Mouse (Mus musculus) cerebellum, adult 9-11 months (tissue): Measurements from ENCODE around the gene Flt3.

Source experiments
- DNase-seq: peaks from one replicate; pipeline ENCODE4 v3.0.0; 2022

Gene Flt3

DNA sequence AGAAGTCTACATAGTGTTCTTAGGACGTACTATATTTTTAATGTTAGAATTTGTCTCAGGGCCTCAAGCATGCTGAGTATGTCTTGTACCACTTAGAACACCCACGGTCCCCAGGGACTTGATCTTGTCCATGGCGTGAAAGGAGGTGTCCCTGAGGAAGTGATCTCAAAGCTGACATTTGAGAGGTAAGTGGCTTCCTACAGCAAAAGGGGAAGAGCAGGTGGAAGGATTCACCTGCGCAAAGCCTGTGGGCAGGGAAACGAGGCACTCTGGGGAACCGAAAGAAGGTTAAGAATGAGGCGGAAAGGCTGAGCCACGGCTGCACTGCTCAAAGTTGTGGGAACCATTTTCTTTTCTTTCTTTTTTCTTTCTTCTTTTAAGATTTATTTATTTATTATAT lies 48.4 kb downstream of the Flt3 start:
- DNase-seq, result no peak

DNA sequence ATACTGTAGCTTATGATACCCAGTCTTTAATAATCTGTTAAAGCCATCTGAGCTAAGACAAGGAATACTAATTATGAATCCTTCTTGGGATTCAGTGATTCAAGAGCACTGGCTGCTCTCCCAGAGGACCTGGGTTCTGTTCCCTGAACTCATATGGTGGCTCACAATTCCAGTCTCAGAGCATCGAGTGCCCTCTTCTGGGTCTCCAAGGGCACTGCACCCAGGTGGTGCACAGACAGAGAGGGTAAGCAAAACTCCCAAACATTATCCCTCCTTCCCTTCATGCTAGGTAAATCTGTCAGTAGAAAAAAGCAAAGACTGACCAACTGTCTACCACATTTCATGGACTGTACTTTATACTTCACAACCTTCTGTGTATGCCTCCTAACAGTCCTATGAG lies 54.3 kb downstream of the Flt3 start:
- DNase-seq, result no peak

DNA sequence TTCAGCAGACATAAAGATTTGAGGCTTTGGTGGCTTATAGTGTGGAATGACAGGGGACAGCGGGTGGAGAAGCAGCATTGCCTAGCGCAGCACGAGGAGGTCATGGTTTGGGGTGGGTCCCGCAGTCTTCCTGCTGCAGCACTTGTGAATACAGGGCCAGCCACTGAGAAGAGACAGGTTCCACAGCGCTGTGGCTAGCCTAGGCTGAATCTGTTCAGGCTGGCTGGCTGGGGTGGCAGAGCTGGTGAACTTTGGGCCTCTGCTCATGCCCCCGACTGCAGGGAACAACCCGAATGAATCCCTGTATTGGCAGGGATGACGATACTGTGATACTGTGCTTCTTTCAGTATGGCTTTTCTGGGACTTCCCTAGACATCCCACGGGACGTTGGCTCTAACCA lies 56.4 kb downstream of the Flt3 start:
- no peak for DNase-seq

DNA sequence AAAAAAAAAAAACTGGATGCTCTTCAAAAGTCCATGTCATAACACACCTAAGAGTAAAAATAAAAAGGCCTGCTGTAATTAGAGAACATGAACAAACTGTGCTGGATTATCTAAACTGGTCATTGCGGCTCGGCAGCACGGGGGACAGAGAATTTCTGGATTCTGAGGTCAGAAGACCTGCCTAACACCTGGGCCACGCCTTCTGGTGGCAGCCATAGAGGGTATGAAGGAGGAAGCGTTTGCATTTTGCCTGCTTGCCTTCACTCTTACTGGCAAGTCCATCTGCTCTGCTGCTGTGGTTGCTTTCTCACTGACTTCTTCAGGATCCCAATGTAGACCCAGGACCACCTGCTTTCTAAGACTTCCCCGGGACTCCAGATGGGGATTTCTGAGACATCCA lies 57.4 kb downstream of the Flt3 start:
- DNase-seq, result no peak

DNA sequence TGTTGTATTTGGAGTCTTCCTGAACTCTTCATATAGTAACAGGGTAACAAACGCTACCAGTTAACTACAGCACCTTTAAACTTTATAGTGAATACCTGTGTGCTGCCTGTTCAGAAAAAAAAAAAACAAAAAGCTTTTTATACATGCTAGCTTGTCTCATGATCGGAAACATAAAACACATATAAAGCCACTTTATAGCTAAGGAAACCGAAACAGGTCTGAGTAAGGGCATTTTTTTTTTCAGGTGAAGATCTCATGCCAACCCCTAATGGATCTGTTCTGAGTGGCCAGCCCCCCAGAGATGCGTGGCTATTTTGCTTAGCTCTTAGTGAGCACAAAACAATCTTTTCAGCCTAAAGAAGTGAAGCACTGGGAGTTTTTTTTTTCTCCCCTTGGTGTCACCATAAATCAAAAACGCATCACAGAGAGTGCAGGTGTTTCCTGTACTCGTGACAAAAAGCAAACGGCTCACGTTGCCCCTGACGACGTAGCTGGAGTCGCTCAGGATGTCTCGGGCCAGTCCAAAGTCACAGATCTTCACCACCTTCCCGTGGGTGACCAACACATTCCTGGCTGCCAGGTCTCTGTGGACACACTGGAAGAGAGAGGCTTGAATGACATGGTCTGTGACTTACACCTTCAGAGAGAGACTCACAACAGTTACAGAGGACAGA lies 59.4 kb downstream of the Flt3 start:
- no peak for DNase-seq

DNA sequence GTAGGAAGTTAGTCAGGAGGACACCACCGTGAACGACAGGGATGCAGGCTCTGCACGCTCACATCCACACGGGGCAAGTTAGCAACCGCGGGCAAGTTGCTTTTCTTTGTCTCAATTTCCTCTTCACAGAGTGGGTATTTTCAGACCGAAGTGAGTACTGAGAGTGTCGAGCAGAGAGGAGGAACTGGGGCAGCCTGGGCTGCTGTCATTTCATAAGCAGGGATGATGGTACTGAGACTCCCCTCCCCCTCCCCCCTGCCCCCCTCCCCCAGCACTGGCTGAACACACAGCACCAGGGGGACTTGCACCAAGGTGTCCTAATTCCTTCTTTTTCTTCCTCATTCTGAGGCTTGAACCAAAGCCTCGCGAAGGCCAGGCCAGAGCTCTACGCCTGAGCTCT lies 60.7 kb downstream of the Flt3 start:
- no peak for DNase-seq

DNA sequence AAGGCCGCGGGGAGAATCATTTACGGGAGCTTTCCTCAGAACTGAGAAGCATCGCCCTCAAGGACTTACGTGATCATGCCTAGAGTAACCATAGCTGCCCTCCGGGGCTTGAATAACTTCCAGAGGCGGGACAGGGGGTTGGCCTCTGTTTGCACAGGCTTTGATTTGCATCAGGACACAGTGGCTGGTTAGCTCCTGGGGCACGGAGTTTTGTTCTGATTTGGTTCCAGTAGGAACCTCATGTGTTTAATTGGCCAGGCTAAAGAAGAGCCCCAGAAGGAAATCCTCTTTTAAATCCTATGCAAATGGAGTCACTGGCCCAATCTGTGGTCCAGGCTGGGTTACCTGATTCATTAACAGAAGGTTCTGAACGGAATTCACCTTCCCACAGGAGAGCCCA lies 61.3 kb downstream of the Flt3 start:
- no peak for DNase-seq

DNA sequence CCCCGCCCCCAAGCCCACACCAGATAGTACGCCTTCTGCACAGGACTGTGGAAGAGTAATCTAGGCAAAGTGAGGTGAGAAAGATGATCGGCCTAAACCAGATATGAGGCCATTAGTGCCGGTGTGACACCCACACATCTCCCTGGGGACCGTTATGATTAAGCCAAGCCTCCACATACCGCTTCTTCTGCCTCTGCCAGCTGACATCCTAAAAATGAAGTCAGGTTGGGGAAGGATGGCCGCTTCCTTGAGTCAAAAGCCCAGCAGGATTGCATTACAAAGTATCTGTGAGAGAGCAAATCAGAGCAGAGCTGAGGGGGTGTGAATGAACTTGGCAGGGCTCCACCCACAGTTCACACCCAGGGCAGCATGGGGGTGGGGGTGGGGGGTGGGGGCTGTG lies 67.6 kb downstream of the Flt3 start:
- no peak for DNase-seq

DNA sequence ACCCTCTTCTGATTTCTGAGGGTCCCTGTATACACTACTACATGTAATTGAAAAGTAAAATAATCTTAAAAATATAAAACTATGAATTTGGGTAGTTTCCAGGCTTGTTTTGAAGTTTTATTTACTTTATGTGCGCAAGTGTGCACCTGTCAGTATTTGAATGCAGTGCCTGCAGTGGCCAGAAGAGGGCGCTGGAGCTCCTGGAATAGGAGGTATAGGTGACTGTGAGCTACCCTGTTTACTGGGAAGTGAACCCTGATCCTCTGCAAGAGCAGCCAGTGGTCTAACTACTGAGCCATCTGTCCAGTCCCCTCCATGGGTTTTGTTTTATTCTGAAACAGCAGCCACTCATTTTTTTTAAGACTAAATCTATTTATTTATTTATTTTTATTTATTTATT lies 68.7 kb downstream of the Flt3 start:
- peak; percentile 8 for DNase-seq

DNA sequence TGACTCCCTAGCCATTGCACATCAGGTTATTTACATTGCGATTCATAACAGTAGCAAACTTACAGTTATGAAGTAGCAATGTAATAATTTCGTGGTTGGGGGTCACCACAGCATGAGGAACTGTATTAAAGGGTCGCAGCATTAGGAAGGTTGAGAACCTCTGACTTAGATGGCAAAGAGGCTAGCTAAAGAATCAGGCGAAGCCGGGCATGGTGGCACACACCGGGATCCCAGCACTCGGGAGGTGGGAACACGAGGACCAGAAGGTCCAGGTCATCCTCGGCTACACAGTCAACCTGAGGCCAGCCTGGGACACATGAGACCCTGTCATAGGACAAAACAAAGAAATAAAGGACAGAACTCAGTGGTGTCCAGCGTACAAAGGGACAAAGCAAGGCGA lies 70.3 kb downstream of the Flt3 start:
- no peak for DNase-seq

DNA sequence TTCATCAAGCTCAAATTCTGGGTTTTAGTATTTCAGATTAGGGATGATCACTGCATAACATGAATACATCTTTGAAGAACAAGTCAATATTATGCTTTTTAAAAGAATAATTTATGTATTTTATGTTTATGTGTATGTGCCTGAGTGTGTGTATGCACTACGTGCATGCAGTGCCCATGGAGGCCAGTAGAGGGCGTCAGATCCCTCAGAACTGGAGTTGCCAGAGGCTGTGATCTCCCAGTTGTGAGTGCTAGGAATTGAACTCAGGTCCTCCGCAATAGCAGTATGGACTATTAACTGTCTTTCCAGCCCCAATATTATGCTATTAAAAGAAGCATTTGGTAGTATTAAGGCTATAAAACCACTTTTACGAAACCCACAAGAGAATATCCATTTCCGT lies 72.7 kb downstream of the Flt3 start:
- no peak for DNase-seq

DNA sequence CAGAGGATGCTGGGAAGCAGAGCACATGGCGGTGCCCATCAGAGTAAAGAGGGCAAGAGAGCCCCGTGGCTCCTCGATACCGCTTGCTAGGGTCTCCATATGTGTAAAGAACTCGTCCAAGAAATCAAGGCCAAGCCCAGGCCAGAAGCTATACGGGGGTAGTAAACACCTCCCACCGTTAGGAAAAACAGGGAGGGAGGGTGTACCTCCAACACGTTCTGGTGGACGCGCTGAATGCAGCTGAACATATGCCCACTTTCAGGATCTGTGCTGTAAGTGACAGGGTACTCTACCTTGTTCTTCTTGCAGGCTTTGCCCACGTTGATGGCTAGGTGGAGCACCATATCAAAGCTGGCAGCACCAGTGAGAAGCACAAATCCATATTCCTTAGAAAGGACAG lies 74.4 kb downstream of the Flt3 start:
- no peak for DNase-seq

DNA sequence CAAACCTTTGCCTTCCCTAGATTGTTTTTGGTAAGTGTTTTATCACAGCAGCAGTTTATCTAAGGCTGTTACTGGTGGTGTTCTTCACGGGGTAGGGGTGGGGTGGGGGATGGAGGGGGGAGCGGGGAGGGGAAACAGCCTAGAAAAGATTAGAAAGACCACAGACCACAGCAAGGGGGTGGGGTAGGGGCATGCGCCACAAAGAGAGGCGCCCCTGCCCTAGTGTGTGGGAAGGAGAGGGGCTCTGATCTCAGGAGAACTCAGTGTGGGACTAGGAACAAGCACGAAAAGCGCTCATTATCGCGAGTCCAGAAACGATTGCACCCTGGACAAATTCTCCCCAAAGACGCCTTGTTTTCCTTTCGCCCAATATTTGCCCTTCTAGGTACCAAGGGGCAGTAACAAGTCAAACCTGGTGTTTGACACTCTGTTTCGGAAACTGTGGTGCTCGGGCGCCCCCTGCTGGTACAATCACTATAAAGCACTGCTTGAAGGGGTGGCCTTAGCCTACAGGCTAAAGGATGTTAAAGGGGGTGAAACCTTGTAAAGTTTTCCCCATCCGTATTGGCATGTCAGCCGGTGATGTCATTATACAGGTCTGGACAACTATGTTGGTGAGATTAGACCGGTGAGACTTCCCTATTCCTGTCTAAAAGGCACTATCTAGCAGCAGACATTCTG lies 76.9 kb downstream of the Flt3 start:
- DNase-seq, result peak; percentile 22

DNA sequence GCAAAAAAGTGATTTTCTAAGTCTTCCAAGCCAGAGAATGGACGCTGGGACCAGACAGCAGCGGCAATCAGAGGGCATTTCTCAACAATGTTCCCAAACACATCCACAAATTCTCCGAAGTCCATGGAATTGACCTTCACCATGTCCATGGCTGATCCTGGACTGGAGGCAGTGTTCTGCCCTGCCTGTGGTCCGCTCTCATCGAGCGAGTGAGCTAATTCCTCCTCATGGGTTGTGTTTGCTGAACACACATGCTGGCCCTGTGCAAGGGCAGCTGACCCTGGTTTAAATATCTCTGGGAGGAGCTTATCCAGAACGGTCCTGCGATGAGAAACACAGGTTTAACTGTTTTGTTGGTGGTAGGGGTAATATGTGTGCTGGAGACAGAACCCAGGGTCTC lies 78.1 kb downstream of the Flt3 start, which contains the start of gene Urad:
TSS of gene Urad (minus strand) at position 258 of the 400 bp plus-strand sequence.
- DNase-seq, result no peak

DNA sequence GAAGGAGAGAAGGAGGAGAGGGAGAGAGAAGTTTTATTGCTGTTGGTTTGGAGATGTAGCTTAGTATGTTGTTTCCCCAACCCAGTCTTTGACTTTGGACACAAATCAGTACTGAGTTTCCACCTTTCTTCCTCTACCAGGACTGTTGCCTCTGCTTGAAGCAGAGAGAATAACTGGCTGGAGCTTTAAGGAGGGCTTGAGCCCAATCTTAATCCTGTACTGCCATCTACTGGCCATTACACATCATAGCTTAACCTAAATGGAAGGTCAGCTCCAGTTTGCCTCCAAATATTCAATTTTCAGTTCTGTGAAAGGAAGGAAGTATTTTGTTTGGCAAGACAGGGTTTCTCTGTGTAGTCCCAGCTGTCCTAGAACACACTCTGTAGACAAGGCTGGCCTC lies 80.6 kb downstream of the Flt3 start:
- DNase-seq, result peak; percentile 18

DNA sequence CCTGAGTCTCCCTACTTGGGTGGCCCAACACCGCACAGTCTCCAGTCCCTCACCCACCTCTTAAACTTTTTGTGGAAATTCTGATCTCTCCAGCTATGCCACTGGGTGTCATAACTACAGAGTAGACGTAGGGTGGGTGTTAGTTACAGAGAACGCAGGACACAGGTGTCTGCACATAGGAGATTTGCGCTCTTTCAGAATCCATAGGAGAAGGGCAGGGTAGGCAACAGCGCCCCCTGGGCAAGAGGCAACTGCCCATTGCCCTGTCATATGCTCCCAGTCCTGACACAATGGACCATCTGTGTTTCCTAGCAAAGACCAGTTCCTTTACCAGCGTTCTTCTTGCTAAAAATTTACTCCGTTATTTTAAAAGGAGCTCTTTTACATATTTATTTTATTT lies 82.3 kb downstream of the Flt3 start:
- no peak for DNase-seq

DNA sequence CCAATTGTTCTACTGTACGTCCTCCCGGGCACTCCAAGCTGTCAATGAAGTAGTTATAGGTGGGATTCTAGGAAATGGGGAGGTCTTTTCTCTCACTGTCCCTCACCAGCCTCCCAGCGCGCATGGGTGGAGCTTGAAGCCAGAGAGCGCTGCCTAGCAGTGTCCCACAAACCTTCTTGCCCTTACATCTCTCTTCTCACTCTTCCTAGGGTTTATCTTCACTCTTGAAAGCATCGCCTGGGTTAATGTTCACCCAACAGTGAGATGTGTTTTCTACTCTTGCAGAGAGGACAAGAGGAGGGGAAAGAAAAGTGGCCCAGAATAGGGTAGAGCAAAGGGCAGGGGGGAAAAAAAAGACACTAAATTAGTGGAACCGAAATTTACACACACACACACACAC lies 83.0 kb downstream of the Flt3 start:
- no peak for DNase-seq

DNA sequence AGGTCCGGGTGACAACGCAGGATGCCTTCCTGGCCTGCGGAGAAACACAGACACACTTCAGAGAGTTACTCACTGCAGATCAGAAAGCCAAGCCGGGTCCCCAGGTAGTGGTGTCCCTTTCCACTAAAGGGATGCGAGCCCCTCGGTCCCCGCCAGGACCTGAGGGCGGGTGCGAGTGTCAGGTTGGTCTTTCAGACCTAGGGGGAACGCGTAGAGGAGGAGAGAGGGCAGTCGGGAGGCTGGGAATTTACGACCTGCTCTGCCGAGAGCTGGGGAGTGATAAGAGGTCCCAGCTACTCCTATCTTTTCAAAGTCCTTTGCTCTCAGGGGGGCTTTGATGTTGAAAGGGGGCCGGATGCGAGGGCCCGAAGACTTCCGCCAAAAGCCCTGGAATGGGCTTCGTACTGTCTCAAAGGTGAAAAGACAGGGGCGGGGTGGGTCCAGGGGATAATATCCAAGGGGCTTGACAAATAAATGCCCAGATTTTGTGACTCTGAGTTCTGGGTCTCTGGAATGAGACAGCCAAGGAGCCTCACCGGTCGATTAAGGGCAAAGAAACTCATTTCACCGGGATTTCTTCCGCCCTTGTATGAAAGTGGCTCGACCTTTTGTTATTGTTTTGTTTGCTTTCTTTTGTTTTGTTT lies 84.7 kb downstream of the Flt3 start:
- DNase-seq, result no peak

DNA sequence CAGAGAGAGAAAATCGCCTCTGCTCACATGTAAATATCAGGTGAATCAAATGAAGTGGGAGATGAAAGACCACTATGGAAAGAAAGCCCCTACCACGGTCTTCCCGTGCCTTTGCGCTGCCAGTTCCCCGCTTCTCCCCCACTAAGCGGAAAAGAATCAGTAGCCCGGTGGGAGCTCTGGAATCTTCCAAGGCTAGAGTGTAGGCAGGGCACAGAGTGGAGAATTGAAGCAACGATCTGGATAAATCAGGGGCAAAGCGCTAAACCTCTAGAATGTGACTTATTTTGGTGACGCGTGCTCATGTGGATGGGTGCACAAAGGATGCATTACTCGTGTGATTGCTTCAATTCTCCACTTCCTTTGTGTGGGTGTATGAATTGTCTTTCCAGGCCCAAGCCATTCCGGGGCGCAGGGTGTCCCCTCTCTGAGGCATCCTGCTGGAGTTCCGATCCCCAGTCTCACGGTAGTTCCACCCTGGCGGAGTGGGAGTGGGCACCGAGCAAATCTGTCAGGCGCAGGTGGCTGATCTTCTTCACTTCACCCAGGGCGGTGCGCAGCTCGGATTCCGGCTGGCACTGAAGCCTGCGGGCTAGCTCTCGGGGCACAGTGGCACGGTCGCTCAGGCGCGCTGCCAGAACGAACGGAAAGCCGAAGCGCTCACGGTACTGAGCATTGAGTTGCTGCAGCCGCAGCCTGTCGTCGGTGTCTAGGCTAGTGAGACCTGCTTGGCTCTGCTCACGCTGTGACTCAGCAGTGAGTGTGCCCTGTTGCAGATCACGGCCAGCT lies 85.5 kb downstream of the Flt3 start:
- DNase-seq, result no peak

DNA sequence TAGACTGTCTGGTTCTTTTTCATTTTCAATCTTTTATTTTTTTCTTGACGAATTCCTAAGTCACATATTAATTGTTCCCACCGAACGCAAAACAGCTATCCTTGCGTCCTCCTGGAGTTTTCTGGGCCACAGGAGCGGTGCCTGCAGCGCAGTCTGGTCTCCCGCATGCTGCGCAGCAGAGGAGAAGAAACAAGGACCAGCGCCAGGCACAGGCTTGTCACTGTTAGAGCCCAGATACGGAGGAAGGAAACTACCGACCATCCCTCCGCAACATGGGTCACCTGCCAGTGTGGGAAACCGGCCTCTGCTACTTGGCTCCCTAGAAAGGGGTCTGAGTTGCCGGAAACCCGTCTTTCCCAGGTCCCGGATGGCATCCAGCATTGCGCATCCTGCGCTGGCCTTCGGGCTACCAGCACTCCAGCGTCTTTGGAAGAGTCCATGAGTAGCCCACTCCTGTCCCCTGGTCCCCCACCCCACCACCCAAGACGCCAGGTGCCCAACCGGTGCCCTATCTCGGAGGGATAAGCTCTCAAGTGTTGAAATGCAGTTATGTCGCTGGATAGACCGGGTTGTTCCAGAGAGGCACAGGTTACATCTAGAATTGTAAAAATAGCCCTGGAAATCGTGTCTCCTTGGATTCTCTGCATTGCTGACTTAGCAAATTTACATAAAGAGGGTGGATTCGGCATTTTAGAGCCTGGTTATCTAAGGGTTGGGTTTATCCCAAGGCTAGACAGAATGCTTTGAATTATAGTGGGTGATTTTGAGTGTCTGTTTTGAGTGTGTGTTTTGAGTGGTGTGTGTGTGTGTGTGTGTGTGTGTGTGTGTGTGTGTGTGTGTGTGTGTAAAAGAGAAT lies 87.2 kb downstream of the Flt3 start:
- no peak for DNase-seq

DNA sequence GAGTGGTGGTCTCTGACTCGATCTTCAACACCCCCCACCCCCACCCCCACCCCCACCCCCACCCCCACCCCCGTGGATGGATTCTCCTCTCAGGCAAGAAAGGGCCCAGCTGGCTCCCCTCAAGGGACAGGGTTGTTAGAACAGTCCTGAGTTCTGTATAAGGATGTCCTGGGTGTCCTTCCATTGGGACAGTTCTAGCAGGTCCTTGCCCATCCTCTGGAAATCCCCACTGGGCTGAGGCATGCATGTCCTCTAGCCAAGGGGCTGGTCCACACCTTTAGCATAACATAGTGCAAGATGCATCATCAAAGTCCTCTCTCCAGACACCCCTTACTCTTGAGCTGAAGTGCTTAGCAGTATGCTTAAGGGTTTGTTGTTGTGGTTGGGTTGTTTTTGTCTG lies 90.5 kb downstream of the Flt3 start:
- no peak for DNase-seq

DNA sequence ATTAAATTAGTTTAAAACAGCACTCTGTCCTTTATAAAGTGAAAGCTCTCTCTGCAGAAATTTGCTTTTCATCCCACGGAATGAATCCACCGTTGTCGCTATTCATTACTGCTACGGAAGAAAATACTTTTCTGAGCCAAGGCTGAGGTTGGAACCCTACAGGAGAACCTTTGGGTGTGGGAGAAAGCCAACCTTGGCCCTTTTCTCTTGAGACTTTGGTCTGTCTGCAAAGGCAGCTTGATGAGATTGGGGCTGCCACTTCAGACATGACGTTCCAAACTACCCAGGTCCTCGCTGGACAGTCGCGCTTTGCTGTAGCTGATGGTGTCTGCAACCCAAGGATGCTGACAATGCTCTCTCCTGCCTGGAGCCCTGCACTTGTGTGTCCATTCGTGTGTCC lies 91.8 kb downstream of the Flt3 start:
- DNase-seq, result no peak

DNA sequence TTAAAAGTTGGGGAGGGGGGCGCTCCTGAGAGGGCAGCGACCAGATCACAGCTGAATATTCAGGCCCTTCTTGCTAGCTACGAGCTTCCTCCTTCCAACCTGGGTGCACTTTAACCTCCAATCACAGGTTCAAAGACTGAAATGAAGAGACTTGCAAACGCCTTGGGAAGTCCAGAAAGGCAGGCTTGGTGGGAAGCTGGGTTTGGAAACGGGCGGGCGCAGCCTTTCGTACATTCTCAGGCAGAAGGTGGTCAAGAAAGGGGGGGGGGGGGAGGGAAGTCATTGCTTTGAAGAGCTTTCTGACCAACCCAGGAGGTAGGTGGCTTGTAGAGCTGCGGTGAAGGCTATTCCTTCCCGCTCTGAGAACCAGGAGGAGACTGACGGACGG lies 92.9 kb downstream of the Flt3 start:
- DNase-seq, result no peak
